Mouse (Mus musculus): Measurements from ENCODE around the gene Rtn4rl2.
"Not testable (repeated sequence)": the region's sequence is repeated elsewhere in the genome, so short reads cannot be mapped to it uniquely, and the experiment has no call there.

Rtn4rl2 gene

GRCm38 (mm10) chr2:84886234-84886731 is at the start of gene Rtn4rl2:
TSS of gene Rtn4rl2 (minus strand) at chr2:84886710.
- DNase-seq (ENCODE audit: low spot score in 2 of 2): peak; percentile 51 to 53

- DNase-seq (ENCODE audit: low spot score in 2 of 2): no peak
Observed at GRCm38 (mm10) chr2:84935065-84935464, 48.6 kb upstream of the Rtn4rl2 start.

GRCm38 (mm10) chr2:84934649-84935007 is 48.1 kb upstream of the Rtn4rl2 start:
- no peak for DNase-seq (ENCODE audit: low spot score in 2 of 2)

GRCm38 (mm10) chr2:84933992-84934648 is 47.6 kb upstream of the Rtn4rl2 start:
- DNase-seq (ENCODE audit: low spot score in 2 of 2): no peak

- no peak for DNase-seq (ENCODE audit: low spot score in 2 of 2)
Observed at GRCm38 (mm10) chr2:84930186-84930585, 43.7 kb upstream of the Rtn4rl2 start.

- no peak for DNase-seq (ENCODE audit: low spot score in 2 of 2)
Observed at GRCm38 (mm10) chr2:84919601-84920108, 33.1 kb upstream of the Rtn4rl2 start.

- no peak for DNase-seq (ENCODE audit: low spot score in 2 of 2)
Observed at GRCm38 (mm10) chr2:84918188-84918587, 31.7 kb upstream of the Rtn4rl2 start.

- DNase-seq (ENCODE audit: low spot score in 2 of 2): no peak
Observed at GRCm38 (mm10) chr2:84916548-84917320, 30.2 kb upstream of the Rtn4rl2 start.

- no peak for DNase-seq (ENCODE audit: low spot score in 2 of 2)
Observed at GRCm38 (mm10) chr2:84915330-84915729, 28.8 kb upstream of the Rtn4rl2 start.

- no peak for DNase-seq (ENCODE audit: low spot score in 2 of 2)
Observed at GRCm38 (mm10) chr2:84913881-84914280, 27.4 kb upstream of the Rtn4rl2 start.

- no peak for DNase-seq (ENCODE audit: low spot score in 2 of 2)
Observed at GRCm38 (mm10) chr2:84912722-84913121, 26.2 kb upstream of the Rtn4rl2 start.

GRCm38 (mm10) chr2:84896686-84897085 is 10.2 kb upstream of the Rtn4rl2 start:
- not testable (repeated sequence) for DNase-seq (ENCODE audit: low spot score in 2 of 2)

GRCm38 (mm10) chr2:84895495-84896198 is 9.1 kb upstream of the Rtn4rl2 start:
- no peak for DNase-seq (ENCODE audit: low spot score in 2 of 2)

- peak in 1 of 2 experiments; percentile 36 for DNase-seq (ENCODE audit: low spot score in 2 of 2)
Observed at GRCm38 (mm10) chr2:84893359-84893758, 6.8 kb upstream of the Rtn4rl2 start.

- peak; percentile 82 to 88 for DNase-seq (ENCODE audit: low spot score in 2 of 2)
Observed at GRCm38 (mm10) chr2:84890045-84890340, 3.5 kb upstream of the Rtn4rl2 start.

- DNase-seq (ENCODE audit: low spot score in 2 of 2): peak in 1 of 2 experiments; percentile 63
Observed at GRCm38 (mm10) chr2:84889316-84890044, 3.0 kb upstream of the Rtn4rl2 start.

- peak; percentile 88 for DNase-seq (ENCODE audit: low spot score in 2 of 2)
Observed at GRCm38 (mm10) chr2:84888657-84889315, 2.3 kb upstream of the Rtn4rl2 start.

GRCm38 (mm10) chr2:84887411-84888271 is 1.1 kb upstream of the Rtn4rl2 start:
- peak; percentile 68 to 73 for DNase-seq (ENCODE audit: low spot score in 2 of 2)

GRCm38 (mm10) chr2:84886821-84887281 is 341 bp upstream of the Rtn4rl2 start:
- DNase-seq (ENCODE audit: low spot score in 2 of 2): peak; percentile 79 to 82
